Mouse (Mus musculus): ENCODE results near the gene Eps8.

The Eps8 gene

GRCm38 (mm10) chr6:137570019-137570418 is 84.7 kb downstream of the Eps8 start:
- DNase-seq (ENCODE audit: low spot score), result no peak

- no peak for DNase-seq (ENCODE audit: low spot score)
Measured at GRCm38 (mm10) chr6:137569071-137569470, 85.6 kb downstream of the Eps8 start.

GRCm38 (mm10) chr6:137565890-137566289 is 88.8 kb downstream of the Eps8 start:
- no peak for DNase-seq (ENCODE audit: low spot score)

- no peak for DNase-seq (ENCODE audit: low spot score)
Measured at GRCm38 (mm10) chr6:137565454-137565853, 89.2 kb downstream of the Eps8 start.

- DNase-seq (ENCODE audit: low spot score), result no peak
Measured at GRCm38 (mm10) chr6:137560358-137560859, 94.3 kb downstream of the Eps8 start.

- no peak for DNase-seq (ENCODE audit: low spot score)
Measured at GRCm38 (mm10) chr6:137558840-137559239, 95.8 kb downstream of the Eps8 start.

- DNase-seq (ENCODE audit: low spot score), result no peak
Measured at GRCm38 (mm10) chr6:137557671-137558070, 97.0 kb downstream of the Eps8 start.

- DNase-seq (ENCODE audit: low spot score), result no peak
Measured at GRCm38 (mm10) chr6:137557159-137557558, 97.5 kb downstream of the Eps8 start.

- DNase-seq (ENCODE audit: low spot score), result no peak
Measured at GRCm38 (mm10) chr6:137556636-137557035, 98.0 kb downstream of the Eps8 start.

GRCm38 (mm10) chr6:137550181-137550580 is 104.5 kb downstream of the Eps8 start:
- DNase-seq (ENCODE audit: low spot score), result no peak

- DNase-seq (ENCODE audit: low spot score), result no peak
Measured at GRCm38 (mm10) chr6:137548613-137549012, 106.1 kb downstream of the Eps8 start.

GRCm38 (mm10) chr6:137547555-137547954 is 107.1 kb downstream of the Eps8 start:
- no peak for DNase-seq (ENCODE audit: low spot score)

- DNase-seq (ENCODE audit: low spot score), result no peak
Measured at GRCm38 (mm10) chr6:137546101-137546500, 108.6 kb downstream of the Eps8 start.

GRCm38 (mm10) chr6:137545341-137545740 is 109.3 kb downstream of the Eps8 start:
- DNase-seq (ENCODE audit: low spot score), result no peak

GRCm38 (mm10) chr6:137542231-137543152 is 112.2 kb downstream of the Eps8 start:
- no peak for DNase-seq (ENCODE audit: low spot score)

- DNase-seq (ENCODE audit: low spot score), result no peak
Measured at GRCm38 (mm10) chr6:137541216-137542176, 113.2 kb downstream of the Eps8 start.

- no peak for DNase-seq (ENCODE audit: low spot score)
Measured at GRCm38 (mm10) chr6:137540800-137541199, 113.9 kb downstream of the Eps8 start.

- DNase-seq (ENCODE audit: low spot score), result no peak
Measured at GRCm38 (mm10) chr6:137540346-137540745, 114.3 kb downstream of the Eps8 start.

- DNase-seq (ENCODE audit: low spot score), result no peak
Measured at GRCm38 (mm10) chr6:137539219-137539618, 115.5 kb downstream of the Eps8 start.

- DNase-seq (ENCODE audit: low spot score), result no peak
Measured at GRCm38 (mm10) chr6:137532758-137533157, 121.9 kb downstream of the Eps8 start.

- DNase-seq (ENCODE audit: low spot score), result no peak
Measured at GRCm38 (mm10) chr6:137525769-137526168, 128.9 kb downstream of the Eps8 start.

- no peak for DNase-seq (ENCODE audit: low spot score)
Measured at GRCm38 (mm10) chr6:137520343-137520704, 134.4 kb downstream of the Eps8 start.
